Mouse (Mus musculus) heart, postnatal 0 days (tissue): Measurements from ENCODE around the gene Glod4.

ENCODE experiments used
- CTCF ChIP-seq: IDR thresholded peaks from 2 replicates; pipeline ENCODE4 v1.5.1; 2016; ENCODE audit warnings: antibody characterized with exemption, control low read depth, low read depth
- EP300 ChIP-seq: IDR thresholded peaks from 2 replicates; pipeline ENCODE4 v1.6.1; 2016; ENCODE audit warnings: antibody characterized with exemption, low read depth

DNA sequence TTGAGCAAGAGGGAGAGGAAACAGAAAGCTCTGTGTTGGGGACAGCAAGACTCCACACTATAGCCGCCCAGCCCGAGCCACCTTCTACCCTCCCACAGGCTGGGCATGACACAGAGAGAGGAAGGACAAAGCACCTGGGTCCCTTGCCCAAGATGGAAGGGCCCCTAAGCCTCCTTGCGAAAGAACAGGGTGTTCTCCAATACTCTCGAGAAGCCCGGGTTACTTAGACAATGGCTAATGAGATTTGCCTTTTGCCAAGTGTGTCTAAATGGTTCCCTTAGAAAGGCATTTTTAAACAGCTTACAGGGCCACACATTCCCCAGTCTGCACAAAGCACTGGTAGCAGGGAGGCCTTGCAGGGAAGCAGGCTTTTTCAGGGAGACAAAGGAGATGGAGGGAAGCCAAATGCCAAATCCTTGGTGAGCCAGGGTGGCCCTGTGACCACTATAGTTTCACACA, 24.5 kb upstream of the Glod4 start:
- no peak for TF ChIP-seq CTCF
- TF ChIP-seq EP300, result no peak
